Mouse (Mus musculus) lung, postnatal 36 days (tissue): ENCODE data around the gene Ccdc24.

Source experiments
- DNase-seq: peaks from one replicate; pipeline ENCODE4 v3.0.0; 2022; ENCODE audit warnings: mixed read lengths

The Ccdc24 gene

GRCm38 (mm10) chr4:117890031-117890430, 17.7 kb upstream of the Ccdc24 start:
- no peak for DNase-seq

- DNase-seq: no peak
Observed at GRCm38 (mm10) chr4:117889471-117889870, 17.1 kb upstream of the Ccdc24 start.

DNA sequence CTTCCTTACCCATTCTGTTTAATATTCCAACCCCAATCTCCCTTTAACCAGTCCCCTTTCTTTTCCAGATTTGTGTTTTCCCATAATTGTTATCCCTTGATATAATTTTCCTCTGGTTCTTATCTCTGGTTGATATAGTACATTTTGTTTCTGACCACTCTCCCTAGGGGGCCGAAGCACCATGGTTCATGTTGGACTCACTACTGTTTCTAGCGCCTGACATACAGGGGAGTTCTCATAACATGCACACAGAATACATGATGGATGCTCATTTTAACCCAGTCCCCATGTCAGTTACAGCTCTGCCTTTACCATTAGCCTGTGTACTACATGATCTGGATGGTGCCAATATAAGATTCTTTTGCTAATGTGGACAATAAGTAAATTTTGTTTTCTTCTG, 15.6 kb upstream of the Ccdc24 start:
- no peak for DNase-seq

- peak; percentile 97 for DNase-seq
Observed at GRCm38 (mm10) chr4:117887133-117887532, 14.8 kb upstream of the Ccdc24 start, which contains the start of gene Atp6v0b. Gene Atp6v0b (minus strand): TSS chr4:117887333.

DNA sequence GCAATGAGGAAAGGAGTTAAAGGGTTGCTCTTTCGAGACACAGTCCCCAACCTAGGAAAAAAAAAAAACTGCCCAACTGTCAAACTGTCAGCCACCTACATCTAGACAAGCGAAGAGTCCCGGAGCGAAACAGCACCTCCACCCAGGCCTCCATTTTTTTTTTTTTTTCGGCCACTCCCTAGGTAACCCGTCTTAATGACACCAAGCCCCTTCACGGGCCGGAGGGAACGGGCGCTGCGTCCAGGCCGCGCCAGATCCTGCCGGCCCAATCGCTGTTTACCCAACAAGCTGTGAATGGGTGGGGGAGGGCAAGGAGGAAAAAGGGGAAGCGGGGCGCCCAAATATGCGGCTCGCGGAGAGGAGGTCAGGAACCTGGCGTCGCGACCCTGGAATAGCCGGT, 14.3 kb upstream of the Ccdc24 start:
- peak; percentile 52 for DNase-seq

- DNase-seq: no peak
Observed at GRCm38 (mm10) chr4:117885994-117886393, 13.6 kb upstream of the Ccdc24 start.

DNA sequence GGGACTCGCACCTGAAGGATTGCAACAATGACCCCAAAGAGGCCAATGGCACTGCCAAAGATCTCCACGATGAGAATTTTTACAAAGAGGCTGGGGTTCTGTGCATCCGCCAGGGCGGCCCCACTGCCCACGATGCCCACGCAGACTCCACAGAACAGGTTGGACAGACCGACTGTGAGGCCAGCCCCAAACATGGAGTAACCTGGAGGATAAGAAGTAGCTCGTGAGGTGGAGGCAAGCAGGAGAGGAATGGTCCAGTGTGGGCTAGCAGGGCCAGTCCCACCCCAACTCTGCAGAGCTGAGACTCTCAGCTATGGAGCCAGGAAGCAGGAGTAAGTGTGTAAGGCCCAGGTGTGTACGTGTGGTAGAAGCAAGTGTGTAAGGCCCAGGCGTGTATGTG, 12.7 kb upstream of the Ccdc24 start:
- no peak for DNase-seq

DNA sequence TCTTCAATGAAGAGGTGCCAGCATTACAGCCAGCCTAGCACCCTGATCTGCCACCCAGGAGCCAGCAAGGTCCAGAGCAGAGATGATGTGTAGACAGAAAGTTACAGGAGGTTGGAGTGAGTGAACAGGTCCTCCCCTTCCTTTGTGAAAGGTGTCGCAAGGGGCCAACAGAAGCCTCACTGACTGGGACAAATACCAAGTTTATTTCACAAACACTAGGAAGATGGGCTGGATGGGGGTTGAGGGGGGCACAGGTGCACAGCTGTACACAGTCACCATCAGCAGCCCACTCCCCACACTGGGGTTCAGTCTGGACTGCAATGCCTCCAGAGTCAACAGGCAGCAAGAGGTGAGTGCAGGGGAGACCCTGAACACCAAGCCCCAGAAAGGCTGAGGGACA, 11.8 kb upstream of the Ccdc24 start:
- DNase-seq: no peak

DNA sequence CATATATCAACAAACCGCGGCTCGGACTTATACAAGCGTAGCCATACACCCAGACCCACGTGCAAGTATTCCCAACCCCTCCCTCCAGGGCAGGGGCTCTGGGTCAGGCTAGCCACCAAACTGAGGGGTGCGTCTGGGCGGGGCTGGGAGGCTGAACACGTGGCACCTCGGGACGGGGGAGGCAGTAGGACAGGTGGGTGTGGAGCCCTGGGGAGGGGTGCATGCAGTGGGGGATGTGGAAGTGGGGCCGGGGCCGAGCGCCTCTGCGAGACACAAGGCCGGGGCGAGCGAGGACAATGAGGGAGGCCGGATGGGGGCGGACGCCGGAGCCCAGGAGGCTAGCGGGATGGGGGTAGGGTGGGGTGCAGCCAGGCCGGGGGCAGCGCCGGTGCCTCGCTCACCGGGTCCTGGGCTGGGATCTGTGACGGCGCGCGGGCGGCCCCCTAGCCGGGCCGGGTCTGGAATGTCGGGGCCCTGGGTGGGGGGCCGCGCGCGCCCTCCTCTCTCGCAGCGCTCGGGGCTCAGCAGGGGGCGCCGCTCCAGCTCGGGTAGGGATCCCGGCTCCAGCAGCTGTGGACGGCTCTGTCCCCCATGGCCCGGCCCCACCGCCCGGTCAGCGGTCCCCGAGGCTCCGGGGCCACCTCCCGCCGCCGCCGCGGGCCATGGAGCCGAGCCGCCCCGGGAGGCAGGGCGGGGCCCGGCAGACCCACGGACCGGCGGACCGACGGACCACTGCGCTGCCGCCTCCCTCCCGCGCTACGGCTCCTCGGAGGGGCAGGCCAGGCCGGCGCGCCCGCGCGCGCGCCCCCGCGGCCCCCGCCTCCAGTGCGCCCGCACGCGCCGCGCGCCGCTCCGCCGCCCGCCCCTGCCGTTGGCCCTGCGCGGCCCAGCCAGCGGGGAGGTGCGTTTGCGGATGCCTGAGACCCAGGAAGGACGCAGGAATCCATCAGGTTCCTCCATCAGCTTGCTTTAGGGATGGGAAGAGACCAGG, 10.6 kb upstream of the Ccdc24 start, which contains the start of gene B4galt2:
TSS of gene B4galt2 (minus strand) at position 787 of the 991 bp plus-strand sequence.
- DNase-seq: no peak

DNA sequence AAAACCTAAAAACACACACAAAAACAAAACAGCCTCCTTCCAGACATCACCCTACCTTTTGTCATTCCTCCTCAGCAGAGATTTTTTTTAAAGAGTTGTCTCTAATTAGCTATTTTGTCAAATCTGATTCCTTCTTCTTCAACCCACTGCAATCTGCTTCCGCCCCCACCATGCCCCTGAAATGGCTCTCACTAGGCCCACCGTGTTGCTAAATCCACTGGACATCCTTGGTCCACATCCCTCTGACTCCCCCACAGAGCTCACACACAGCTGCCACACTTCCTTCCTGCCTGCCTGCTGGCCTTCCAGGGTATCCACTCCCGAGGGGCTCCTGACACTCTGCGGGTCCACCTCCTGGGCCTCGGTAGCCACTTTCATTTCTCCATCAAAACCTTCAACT, 6.3 kb upstream of the Ccdc24 start:
- DNase-seq: no peak

DNA sequence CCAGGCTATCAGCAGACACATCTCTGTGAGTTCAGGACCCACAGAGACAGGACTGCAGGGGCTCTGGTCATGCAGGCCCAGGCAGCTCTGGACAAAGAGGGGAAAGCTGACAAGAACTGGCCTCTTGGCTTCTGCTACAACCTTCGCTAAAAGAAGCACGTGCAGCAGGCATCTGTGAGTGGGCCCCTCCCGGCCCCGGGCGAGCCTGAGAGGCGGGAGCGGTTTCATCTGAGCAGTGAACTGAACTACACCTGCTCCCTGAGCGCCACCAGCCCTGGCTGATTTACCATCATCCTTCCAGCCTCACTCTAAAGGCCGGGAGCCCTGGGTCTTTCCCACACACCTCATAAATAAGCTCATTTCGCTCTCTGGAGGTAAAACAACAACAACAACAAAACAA, 5.9 kb upstream of the Ccdc24 start:
- no peak for DNase-seq

DNA sequence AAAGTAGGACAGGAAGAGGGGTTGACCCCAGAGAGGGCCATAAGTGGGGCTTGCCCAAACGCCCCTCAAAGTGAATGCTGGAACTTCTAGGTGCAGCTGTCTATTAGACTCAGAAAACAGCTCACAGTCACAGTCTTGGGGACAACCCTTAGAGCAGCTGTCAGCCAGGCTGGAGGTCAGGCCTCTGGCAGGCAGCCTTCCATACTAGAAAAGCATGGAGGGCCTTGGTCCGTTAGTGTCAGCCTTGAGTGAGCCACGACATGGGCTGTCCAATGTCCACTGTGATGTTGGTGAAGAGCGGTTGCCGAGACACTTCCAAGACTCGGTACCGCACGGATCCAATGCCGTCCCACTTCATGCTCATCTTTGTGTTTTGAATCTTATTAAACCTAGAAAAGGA, 1.3 kb upstream of the Ccdc24 start:
- no peak for DNase-seq

DNA sequence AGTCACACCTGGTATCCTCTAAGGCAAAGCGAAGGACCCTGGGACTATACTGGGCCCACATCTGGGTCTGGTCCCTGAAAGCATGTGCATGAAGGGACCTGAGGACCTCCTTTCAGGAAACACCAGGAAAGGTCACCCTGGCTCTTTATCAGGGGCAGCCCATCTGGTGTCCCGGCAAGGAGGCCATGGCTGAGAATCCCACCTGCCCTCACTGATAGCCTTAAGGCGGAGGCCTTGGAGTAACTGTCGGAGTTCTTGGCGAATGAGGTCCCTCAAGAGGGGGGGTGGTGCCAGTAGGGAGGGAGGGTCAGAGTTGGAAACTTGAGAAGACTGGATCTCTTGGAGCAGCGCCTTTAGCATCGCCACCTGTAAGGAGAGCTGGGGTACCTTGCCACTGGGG, 570 bp downstream of the Ccdc24 start:
- no peak for DNase-seq

- no peak for DNase-seq
Observed at GRCm38 (mm10) chr4:117870437-117870836, 1.9 kb downstream of the Ccdc24 start.

DNA sequence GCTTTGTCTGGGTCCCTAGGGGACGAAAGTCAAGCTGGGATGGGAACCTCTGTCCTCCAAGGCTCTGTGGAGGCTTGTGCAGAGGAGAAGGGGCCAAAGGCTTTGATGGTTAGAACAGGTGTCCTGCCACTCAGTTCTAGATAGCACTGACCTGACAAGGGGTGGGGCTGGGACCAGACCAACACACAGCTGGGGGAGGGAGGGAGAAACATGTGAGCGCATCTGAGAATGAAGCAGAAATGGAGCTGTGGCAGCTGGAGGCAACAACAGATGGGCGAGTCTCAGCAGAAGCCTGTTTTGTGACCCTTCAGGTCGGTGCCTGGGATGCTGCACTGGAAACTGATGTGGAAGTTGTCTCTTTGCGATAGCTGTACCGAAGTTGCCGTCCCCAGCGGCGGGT, 3.0 kb downstream of the Ccdc24 start:
- DNase-seq: no peak

- DNase-seq: peak; percentile 70
Observed at GRCm38 (mm10) chr4:117867823-117868222, 4.5 kb downstream of the Ccdc24 start.

DNA sequence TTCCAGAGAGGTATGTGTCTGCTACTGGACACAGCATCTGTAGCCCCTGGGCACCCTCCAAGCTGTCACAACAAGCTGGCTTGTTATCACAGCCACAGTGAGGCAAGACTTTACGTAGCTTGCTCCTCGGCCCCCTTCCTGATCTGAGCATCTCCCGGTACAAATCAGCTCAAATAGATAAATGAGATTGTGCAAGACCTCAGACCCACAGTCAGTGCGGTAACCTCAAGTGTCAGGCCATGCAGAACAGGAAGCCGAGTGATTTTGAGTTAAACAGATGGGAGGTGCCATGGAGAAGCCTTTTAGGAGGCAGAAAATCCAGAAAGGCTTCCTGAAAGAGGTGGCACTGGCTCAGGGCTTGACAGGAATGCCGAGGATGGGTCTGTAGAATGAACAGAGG, 5.4 kb downstream of the Ccdc24 start:
- no peak for DNase-seq

- peak; percentile 90 for DNase-seq
Observed at GRCm38 (mm10) chr4:117866083-117866482, 6.3 kb downstream of the Ccdc24 start.

- DNase-seq: peak; percentile 55
Observed at GRCm38 (mm10) chr4:117862823-117863222, 9.5 kb downstream of the Ccdc24 start.

DNA sequence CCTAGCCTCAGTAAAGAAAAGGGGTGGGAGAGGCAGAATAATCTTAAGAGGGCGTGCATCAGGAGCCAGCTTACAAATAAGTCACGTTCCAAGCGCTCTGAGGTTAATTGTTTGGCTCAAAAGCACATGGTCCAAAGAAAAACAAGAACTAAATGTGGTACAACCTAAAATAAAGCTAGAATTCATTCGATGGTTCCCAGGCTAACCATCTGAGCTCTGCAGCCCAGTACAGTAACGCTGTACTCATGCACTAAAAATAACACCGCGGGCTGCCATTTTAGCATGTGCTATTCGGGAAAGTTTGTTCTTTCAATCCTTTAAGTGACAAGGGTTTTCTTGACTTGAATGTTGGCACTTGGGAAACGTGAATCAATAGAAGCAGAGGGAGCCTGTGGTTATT, 11.8 kb downstream of the Ccdc24 start:
- no peak for DNase-seq

GRCm38 (mm10) chr4:117858794-117859193, 13.6 kb downstream of the Ccdc24 start:
- DNase-seq: peak; percentile 56

DNA sequence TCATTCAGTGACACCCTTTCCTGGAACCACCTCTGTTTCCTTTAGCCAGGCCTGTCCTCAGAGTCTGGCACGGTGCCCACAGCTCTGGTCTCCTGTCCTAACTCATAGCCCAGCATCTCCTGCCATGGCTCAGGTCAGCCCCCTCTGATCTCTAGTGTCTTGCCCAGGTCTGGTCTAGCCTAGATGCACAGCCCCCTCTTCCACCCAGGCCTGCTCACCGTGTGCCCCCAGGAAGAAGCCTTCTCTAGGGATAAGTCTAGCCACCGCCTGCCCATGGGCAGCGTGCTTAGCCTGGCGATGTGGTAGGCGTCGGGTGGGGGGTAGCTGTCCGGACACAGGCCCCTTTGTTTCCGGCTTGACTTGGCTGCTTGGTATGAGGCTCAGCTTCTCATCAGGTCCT, 17.2 kb downstream of the Ccdc24 start:
- peak; percentile 31 for DNase-seq

- DNase-seq: peak; percentile 56
Observed at GRCm38 (mm10) chr4:117852152-117852868, 20.0 kb downstream of the Ccdc24 start.

DNA sequence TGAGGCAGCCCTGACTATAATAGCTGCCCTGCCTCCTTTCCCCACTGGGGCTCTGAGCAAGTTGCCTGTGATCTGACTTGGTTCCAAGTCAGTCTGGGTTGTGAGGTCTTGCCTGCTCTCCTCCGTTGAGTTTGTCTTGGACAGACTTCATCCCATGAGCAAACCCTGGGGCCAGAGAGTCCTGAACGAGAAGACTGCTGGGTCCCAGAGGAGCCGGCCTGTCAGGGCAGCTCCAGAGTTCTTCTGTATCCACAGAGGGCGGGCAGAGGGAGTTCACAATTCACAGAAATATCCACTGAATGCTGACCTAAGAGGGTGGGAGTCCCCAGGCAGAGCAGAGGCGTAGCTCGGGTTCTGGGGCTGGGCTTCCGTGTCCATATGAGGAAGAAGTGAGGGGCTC, 21.5 kb downstream of the Ccdc24 start:
- DNase-seq: no peak
